Mouse (Mus musculus) liver (tissue): Measurements from ENCODE around the gene Atrnl1.

Source experiments
- DNase-seq: peaks from one replicate; pipeline ENCODE4 v3.0.0-alpha.2; 2020; ENCODE audit warnings: mixed read lengths

Atrnl1 gene

DNA sequence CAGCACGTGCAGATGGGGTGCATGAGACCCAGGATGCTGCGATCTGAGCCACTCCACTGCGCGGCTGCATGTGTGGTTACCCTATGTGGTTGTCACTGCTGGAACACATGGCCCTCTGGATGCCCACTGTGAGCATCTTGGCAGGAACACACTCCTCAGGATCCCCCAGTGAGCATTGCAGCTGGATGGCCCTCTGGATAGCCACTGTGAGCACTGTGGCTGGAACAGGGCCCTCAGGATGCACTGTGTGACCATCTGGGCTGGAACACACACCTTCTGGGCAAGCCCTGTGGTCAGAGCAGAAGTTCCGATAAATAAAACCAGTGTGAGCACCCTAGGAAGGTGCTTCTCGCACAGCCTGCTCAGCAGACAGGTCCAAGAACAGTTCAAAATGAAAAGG, 364.4 kb downstream of the Atrnl1 start:
- no peak for DNase-seq

GRCm38 (mm10) chr19:57985918-57986900, 375.4 kb downstream of the Atrnl1 start:
- DNase-seq = no peak

DNA sequence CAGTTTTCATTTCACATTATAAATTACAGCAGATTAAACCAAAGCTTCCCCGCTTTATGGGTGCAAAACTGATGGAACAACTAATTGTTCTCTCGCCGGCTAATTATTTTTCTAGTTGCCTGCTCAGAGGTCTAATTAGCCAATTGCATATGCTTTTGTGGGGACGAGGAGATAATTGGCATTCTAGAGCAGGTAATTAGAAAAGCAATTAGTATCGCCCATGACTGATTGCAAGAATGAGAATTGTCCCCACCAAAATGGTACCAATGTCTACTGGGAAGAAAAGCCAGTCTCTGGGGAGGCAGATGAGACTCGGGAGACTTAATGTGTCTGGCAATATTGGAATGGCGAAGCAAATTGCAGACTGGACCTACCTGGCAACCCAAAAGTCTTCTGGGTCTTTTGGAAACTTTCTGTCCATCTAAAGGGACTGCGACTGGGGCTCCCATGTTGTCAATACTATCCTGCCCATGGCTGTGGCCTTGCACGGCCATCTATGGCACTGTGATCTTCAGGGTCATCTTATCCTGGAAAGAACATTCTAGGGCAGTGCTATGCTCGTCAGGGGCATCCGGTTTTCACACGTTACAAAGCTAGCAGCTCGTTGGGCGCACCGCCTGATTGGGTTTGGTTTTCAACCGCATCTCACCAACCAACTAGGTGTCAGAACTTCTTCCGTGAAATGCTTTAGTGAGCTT, 377.0 kb downstream of the Atrnl1 start:
- DNase-seq = no peak

GRCm38 (mm10) chr19:57988559-57989093, 377.8 kb downstream of the Atrnl1 start:
- DNase-seq = no peak

GRCm38 (mm10) chr19:57991099-57991760, 380.4 kb downstream of the Atrnl1 start:
- no peak for DNase-seq

- peak; percentile 21 for DNase-seq
These were observed 383.5 kb downstream of the Atrnl1 start for GRCm38 (mm10) chr19:57994174-57994833.

DNA sequence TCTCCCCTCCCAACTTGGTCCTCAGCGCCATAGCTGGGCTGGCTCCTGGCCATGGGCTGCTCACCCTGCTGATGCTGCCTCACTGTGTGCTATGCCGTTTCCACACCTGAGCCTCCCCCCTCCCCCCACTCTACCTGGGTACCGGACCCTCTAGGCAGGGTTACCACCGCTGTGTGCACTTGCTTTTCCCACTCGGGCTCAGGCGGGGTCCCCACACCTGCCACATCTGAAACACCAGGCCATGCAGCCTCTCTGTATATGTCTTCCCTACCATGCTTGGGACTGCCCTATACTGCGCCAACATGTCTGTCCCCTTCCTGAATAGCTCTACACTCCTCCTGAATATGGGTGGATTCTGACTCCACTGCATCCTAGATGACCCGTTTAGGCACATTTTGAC, 384.2 kb downstream of the Atrnl1 start:
- no peak for DNase-seq

DNA sequence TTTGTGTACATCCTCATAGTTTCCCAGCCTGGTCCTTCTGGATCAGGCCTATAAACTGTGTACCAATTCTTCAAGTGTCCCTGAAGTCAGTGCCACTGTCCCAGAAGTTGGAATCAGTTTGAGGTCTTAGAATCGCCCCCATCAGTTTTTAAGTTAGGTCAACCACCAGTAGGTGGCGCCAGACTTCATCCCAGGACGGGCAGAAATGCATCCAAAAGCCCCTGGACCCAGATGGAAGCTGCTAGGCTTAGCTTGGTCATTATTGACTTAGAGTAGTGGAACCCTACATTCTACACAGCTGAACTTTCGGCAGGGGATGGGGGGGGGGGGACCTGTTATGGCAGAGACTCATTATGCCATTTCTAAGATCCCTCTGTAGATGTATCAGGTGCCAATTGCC, 387.1 kb downstream of the Atrnl1 start:
- DNase-seq = peak; percentile 50

DNA sequence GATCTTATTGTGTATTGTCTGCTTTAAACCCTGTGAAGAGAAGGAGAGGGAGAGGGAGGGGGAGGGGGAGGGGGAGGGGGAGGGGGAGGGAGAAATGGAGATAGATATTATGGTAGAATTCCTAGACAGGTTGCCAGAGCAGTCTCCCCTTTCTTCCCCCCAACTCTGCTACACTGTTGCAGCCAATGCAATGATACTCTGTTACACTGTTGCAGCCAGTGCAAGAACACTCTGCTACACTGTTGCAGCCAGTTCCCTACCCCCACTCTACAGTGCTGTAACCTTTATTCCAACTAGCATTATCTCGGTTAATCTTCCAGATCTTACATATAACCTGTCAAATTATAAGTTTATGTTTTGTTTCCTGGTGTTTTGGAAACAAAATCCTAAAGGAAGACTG, 400.8 kb downstream of the Atrnl1 start:
- DNase-seq = no peak

DNA sequence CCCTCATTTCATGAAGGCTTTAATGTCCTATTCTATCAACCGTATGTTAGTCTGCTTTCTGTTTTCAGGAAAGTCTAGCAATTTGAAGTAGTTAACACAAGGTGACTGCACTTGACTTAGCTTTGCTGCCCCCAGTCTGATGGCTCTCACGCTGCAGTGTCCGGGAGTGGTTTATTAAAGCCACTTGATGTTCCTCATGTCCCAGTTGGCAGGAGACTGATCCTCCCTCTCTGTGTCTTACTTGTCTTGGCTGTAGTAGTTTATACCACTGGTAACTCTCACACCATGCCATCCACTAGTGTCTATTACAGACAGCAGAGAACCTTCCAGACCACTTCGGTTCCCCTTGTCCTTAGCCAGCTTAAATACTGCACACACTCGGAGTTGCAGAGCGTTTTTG, 404.9 kb downstream of the Atrnl1 start:
- no peak for DNase-seq

DNA sequence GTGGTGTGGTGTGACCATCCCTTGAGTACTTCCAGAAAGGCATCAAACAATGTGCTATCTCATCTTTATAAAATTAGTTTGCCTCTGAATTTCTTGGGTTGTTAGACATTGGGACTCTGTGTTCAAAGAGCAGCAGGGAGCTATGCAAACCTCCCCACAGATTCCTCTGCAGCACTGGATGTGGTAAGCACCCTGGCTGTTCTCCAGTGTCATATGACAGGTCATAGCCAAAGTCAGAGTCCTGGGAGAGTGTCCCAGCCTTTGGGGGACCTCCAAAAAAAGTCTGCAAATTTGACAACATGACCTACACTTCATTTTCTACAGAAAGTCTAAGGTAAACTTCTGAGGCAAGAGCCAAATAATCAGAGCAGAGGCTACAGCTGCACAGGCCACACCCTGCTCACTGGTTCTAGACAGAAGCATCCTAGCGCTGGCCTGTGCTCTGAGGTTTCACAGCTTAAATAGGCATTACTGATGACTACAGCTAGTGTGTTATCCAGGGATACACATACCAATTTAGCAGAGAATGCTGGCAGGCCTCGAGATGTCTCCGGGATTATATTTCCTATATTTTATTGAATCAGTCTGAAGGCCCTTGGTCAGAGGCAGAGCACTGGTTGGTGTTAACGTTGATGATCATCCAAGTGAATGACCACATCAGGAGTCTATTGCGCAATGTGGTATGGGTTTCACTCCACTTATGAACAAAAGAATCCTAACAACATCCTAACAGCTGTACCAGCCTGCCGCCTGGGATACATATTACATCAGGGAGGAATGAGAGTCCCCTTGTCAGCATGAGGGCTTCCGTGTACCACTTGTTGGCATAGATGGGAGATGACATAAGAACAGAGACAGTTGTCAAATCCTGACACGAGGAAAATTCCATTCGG, 406.0 kb downstream of the Atrnl1 start:
- DNase-seq = no peak

GRCm38 (mm10) chr19:58017468-58017867, 406.6 kb downstream of the Atrnl1 start:
- DNase-seq = no peak

DNA sequence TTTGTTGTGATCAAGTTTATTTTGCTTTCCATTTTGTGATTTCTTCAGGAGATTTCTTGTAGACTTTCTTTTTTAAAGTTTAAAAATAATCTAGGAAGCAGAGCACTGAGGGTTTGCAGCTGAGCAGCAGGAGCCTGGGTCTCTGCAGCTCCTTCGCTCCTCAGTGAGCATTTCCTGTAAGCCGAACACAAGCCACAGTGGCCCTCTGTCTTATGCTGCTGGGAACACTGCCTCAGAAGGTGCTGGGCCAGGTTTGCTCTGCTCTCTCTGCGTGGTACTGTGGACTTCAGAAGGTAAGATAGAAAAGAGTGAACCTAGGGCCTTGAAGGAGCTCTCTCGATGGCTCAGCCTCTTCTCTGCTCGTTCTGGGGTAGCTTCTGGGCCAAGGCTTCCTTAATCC, 407.9 kb downstream of the Atrnl1 start:
- no peak for DNase-seq

- DNase-seq = no peak
These were observed 410.9 kb downstream of the Atrnl1 start for GRCm38 (mm10) chr19:58021514-58022284.

- no peak for DNase-seq
These were observed 412.5 kb downstream of the Atrnl1 start for GRCm38 (mm10) chr19:58023216-58023825.

DNA sequence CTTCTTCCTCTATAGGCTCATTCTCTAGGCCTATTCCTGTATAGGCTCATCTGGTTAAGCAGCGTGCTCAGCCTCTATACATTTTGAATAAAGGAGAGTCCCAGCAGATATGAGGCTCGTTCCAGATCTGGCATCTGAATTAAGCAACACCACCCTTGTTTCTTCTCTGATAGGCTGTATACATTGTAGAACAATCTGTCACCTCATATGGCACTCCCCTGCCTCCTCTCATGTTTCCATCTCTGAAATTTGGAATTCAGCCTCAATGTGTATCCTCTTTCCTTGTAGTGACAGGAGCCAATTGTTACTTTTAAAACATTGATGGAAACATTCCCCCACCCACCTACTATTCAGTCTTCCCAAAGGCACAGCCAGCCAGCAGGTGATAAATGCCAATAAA, 414.2 kb downstream of the Atrnl1 start:
- no peak for DNase-seq

GRCm38 (mm10) chr19:58029661-58030060, 418.8 kb downstream of the Atrnl1 start:
- no peak for DNase-seq

GRCm38 (mm10) chr19:58033241-58033640, 422.4 kb downstream of the Atrnl1 start:
- no peak for DNase-seq

DNA sequence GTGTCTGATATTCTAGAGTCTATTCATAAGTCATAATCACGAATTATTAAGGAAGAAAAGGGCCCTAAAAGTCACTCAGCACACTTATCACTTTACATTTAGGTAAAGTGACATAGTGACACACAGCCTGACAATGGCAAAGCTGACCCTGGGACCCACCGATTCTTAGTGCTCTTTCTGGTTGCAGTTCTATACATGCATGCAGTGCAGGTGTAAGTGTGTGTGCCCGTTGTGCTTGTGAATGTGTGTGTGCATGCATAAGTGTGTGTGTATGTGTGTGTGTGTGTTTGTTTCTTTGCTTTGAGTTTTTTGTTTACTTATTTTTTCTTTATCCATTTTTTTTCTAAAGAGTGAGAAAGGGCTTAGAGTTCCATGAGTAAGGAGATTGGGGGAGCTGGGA, 425.3 kb downstream of the Atrnl1 start:
- DNase-seq = no peak

DNA sequence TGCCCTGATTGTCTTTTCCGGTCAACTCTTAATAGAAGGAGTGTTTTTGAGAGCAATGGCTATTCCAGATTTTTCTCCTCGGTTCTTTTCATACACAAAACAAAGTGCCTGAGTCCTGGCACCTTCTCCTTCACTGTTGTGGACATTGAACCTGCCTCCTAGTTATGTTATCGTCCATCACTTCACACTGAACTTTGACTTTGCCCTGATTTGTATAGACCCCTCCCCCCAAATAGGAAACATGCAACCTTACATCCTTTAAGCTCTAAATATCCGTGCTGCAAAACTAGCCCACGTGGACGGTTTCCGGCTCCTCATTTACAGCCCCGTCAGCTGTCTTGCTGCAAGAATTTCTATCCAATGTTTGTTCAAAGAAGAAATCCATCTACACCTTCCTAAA, 432.3 kb downstream of the Atrnl1 start:
- no peak for DNase-seq
